Mouse (Mus musculus): Measurements from ENCODE around the gene Cldn9.

The Cldn9 gene

DNA sequence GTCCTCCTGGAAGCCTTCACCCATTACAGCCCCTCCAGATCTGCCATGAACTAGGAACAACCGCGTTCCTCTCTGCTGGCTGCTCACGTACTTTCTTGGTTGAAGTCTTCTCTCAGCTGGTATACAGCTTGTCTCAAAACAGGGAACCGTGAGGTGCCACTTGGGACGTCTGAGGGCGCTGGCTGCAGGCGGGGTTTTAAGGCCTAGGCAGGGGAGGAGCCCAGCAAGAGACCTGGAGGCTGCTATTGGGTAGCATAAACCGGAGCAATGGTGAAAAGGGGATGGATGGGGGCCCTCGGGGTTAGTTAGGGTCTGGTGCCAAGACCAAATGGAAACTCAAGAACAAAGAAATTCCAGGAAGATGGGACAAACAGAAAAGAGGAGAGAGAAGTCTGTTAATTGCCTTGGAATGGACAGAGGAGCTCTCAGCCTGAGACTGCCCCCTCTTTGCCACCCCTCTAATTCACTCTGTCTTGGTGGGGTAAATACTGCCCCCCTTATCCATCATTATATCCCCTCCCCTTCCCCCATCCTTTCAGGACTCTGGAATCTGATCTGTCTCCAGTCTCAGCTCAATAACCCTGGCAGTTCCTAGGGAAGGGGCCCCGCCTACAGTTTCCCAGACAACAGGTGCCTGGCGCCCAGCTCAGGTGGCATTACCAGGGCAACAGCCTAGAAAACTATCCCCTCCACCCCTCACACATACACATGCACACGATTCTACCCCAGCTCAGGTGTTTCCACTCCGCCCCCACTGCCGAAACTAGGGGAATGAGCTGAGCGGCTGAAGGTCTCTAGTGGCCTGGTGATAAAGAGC, at the start of gene Cldn9:
TSS of gene Cldn9 (minus strand) at position 171 of the 817 bp plus-strand sequence.
- DNase-seq, result peak; percentile 66 to 76

DNA sequence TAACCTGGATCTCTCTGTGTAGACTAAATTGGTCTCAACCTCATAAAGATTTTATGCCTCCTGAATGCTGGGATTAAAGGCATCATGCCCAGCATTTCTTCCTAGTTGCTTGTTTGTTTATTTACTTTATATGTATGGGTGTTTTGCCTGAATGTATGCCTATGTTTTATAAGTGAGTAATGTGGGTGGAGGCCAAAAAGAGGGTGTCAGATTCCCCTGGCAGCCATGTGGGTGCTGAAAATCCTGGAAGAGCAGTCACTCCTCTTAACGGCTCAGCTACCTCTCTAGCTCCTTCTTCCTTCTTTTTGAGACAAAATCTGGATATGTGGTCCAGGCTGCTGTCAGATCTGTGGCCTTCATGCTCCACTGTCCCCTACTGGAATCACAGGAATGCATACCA, 46.6 kb upstream of the Cldn9 start:
- no peak for DNase-seq

DNA sequence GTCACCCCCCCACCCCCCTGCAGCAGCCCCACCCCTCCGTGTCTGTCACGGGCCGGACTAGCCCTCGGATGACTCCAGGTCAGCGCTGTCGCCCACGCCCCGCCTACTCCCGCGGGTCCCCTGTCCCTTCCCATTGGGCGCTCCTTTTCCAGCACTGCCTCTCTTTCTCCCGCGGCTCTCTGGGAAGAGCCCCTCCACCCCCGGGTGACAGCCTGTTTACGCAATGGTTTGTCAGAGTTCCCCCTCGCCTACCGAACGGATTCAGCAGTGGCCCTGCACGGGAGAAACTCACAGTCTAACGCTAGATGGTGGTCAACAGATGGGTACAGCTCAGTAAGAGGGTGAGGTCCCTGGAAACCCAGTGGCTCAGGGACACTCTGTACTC, 42.9 kb upstream of the Cldn9 start:
- DNase-seq, result peak; percentile 86 to 92

DNA sequence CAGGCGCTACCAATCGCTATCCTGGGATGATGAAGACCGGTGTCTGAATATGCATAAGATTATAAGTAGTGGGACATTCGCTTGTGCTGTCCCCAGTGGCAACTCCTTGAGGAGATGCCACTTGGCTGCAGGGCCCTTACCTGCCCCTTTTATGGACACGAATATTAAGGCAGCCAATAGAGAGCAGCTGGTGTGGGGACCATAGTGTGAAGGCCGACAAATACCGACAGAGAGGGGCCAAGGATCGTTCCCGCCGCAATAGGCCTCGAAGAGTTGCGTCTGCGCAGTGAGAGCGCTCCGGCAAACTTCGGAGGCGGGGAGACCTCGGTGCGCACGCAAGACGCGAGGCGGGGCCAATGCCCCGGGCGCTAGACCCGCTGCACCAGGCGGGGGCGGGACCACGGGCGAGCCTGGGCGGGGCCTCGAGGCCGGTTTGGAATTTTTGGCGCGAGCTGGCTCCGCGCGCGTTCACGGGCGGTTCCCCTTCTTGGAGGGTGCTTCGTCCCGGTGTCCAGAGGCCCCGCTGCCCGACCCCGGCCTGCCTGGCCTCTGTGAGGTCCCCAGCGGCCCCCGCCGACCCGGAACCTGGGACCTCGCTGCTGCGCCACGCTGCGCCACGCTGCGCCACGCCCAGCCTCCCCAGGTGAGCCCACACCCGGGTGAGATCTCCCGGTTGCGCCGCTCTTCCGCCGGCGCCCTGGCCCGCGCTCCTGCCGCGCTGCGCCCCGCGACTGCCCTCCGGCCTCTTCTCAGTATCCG, 42.4 kb upstream of the Cldn9 start, which contains the start of gene Pkmyt1:
TSS of gene Pkmyt1 (plus strand) at position 338 of the 759 bp plus-strand sequence.
- peak; percentile 97 to 98 for DNase-seq

DNA sequence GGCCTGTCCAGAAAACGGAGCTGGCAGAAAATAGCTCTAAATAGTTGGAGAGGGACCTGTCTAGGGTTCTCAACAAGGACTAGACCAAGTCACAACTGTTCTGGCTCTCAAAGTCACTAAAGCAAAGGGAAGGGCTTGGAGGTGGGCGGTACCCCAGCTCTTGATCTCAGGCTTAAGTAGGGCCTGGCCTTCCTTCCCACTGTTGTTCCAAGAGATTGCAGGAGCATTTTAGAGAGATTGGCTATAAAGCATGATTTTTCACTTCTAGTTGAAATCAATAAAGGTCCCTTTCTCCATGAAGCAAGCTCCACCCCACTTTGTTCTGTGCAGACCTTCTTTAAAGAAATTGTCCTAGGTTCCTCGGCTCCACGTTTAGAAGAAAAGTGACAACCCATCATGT, 41.7 kb upstream of the Cldn9 start:
- no peak for DNase-seq

DNA sequence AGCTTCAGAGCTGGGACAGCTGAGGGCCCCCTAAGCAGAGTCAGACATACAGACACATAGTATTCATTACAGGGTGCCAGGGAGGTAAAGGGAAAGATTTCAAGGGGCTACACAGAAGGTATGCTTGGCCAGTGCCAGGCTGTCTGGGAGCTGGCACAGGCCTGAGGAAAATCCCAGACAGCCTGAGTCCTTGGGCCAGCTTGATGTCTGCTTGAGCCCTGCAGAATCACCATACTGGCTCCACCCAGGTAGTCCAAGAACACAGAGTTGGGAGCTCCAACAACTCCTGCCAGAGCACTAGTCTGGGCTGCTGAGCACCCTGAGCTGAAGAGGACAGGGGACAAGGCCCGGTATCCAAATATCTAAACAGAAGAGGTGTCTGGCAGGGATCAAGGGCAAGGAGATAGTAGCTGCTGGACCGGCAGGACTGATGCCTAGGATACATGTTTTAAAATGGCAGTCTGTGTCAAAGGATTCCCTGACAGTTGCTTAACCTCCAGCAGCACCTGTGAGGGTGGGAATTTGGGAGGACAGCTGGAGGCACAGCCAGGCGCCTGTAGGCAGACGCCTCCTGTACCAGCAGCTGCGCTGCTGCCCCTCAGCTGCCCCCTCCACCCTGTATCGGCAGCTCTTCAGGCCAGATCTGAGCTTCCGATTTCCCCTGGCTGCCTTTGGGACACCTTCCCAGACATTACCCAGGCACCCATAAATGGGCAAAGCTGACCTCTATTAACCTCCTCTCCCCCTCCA, 38.7 kb upstream of the Cldn9 start, which contains the start of gene 1520401A03Rik:
TSS of gene 1520401A03Rik (minus strand) at position 408 of the 750 bp plus-strand sequence.
- DNase-seq, result no peak

DNA sequence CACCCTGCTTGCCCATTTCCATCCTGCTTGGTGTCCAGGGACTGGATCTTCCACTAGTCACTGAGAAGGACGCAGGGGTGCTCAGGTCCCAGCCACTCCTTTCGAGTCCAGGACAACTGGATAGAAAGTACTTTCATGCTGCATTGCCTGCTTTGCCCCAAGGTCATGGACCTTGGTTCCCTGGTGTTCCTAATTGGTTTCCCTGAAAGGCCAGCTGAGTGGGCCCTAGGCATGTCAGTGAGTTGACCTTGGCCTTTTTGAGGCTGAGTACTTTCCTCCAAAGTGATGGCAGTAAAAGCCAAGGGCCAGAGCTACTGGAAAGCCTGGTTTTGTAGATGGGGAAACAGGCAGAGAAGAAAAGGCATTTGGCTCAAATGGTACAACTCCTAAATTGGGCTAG, 38.1 kb upstream of the Cldn9 start:
- DNase-seq, result no peak

DNA sequence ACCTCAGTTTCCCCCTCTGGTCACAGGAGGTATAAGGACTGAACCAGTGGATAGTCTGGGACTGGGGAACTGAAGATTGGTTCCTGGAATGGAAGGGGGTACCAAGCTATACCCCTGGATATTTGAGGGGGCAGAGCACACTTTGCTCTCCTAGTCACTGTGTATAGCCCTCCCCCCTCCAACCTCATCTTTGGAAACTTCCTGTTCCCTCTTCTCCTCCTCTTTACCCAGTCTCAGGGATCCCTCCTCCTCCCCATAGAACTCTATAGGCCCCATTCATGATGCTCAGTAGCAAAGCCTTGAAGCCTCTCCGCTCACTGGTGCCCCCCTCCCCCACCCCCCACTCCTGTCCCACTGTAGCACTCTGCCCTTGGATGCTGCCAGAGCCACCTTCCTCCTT, 35.6 kb upstream of the Cldn9 start:
- DNase-seq, result no peak

DNA sequence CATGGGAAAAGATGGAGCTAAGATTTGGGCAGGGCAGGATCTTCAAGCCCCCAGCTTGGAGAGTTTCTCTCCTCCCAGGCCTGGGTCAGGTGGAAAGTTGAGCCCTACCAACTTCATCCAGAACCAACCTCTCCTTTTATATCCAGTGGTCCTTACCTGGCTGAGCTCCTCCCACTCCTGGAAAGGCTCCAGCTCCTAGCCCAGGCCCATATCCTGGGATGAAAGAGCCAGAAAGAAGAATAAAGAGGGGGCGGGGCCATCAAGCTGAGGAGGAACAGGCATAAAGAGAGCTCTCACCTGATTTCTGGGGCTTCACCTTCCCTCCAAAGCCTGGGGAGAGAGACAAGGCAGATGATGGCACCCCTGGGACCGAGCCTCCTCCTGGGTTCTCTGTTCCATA, 33.2 kb upstream of the Cldn9 start:
- no peak for DNase-seq

DNA sequence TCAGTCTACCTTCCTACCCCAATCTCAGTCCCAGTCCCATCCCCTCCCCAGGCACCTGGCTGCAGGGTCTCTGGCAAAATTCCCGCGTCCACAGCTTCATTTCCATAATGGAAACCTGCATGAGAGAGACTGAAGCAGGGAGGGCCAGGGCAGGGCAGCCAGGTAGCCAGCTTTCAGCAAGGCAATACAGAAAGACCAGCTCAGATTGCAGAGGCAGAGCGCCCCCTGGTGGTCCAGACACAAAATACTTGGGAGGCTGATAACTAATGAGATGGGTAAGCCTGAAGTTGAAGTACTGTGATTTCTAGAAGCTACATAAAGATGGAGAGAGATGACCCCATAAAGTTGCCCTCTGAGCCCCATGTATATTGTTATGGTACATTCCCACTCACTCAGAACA, 22.4 kb upstream of the Cldn9 start:
- peak; percentile 85 to 88 for DNase-seq

DNA sequence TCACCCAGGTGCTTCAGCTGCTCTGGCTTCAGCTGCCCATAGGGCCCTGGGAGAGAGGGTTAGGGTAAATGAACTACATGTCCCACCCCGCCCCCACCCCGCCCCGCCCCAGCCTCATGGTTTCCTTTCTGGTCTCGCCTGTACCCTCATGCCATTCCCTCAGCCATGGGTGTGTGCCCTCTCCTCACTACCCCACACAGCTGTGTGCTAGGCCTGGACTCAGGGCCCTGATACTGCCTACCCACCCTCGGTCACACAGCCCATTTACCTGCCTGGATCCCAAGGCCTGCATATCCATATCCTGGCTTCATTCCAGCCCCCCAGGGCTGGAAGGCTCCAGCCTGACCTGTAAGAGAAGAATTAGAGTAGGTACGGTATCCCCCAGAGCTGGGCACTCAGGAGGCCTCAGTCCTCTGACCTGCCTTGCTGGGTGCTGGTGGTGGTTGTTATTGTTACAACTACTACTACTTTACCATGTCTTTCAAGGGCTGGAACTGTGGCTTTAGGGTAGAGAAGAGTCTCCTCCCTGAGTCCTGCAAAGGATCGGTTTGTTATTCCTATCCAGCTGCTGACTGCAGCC, 21.8 kb upstream of the Cldn9 start:
- DNase-seq, result no peak

DNA sequence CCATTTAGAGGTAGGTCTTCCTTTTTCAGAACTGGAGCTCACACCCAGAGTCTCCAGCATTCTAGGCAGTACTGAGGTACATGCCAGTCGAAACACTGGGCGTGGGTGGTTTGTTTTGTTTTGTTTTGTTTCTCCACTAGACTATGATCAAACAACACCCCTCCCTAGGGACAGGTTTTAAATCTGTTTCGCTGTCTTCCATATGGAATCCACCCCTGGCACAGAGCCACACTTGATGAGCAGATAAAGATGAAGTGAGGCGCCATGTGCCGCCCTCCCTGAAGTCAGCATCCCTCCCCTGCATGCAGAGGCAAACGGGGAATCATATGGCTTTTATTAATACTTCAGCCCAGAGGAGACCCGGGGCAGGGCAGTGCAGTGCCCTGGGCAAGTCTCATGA, 20.9 kb upstream of the Cldn9 start:
- no peak for DNase-seq

DNA sequence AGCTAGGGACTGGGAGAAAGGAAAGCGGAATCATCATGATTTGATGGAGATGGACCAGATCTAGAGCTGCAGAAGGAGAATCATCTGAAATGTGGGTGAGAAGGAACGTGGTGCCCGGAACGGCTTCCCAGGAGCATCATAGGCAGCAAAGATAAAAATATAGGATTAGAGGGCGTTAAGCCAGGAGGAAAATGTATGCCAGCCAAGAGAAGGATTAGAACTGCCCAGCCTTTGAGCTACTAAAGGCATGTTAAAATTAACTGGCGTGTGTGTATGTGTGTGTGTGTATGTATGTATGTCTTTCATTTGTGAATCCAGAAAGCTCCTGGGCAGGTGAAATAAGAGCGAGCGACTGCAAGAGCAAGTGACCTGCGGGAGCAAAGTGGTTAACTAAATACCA, 19.5 kb upstream of the Cldn9 start:
- DNase-seq, result no peak

DNA sequence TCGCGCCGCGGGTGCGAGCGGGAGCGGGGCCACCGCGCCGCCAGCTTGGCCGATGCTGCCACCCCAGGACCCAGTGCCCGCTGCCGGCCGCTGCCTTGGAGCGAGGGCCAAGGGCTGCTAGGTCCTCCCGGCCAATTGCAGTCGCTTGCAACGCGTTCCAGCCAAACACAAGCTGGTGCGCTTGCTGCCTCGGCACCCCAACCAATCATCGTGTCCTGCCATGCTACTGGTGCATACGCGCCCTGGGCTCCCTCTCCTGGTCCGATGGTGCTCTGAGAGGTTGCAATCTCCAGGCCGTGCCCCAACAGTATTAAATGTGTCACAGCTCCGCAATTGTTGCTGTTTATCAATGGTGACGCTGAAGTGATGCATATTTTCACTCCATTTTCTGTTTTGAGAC, 16.3 kb upstream of the Cldn9 start:
- peak; percentile 92 to 95 for DNase-seq

DNA sequence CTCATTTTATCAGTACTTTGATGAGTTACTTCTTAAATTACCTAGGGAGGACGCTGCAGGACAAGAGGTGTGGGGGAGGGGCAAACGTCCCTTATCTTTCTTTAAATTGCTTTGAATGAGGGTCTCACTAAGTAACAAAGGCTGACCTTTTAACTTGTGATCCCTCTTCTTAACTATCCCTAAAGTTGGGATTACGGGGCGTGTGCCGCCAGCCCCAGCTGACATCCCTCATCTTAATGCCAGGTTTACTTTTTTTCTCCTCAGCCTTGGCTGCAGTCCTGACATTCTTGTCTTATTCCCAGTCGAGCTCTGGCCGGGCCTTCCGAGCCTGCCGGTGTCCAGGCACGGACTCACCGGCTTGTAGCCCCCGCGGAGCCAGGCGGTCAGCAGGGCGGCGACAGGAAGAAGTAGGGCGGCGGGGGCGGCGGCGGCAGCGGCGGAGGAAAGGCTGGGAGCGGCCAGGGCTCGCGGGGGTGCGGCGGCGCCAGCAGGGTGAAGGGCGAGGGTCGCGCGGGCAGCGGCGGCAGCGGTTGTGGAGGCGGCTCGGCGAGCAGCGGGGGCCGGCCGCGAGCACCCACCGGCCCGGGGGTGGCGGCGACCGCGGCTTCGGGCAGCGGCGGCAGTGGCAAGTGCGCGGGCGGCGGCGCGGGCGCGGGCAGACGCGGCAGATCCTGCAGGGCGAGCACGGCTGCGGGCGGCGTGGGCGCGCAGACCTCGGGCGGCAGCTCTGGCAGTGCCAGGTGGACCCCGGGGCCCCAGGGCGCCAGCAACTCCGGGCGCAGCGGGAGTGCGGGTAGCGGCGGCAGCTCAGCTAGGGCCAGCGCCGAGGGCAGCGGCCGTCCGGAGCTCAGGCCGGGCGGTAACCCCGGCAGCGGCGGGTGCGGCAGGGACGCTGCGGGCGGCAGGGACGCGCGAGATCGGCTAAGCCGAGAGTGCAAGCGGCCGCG, 15.6 kb upstream of the Cldn9 start:
- peak; percentile 52 to 67 for DNase-seq

DNA sequence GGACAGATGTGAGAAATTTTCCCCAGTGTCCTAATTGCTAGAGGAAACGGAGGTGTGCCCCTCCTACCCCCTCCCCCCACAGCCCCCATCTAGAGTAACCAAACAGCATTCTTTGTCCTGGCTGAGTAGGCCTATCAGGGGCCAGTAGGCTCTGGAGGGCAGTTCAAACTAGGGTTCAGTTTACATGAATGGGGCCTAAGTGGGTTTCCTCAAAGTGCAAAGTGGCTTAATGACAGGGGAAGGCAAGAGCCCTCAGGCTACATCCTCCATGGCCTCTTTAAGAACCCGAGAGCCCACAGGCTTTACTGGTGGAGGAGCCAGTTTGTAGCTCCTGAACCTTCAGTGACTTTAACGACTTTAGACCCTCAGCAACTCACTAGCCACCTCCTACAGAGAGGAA, 12.0 kb upstream of the Cldn9 start:
- no peak for DNase-seq

DNA sequence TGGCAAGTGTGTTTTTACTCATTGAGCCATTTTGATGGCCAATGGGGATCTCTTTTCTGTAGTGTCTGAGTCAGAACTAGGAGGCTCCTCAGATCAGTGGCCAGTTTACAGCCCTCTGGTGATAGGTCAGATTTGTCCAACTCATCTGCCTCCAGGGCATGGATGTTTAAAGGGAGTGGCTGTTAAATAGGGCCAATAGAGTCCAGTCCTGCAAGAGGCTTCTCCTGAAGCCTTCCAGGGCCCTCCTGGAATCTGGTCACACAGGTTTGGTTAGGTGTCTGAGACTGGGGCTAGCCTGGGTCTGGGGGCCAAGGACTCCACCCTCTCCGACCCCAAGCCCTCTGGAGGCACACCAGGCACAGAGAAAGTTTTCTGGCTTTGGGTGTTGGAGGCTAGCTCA, 10.7 kb upstream of the Cldn9 start:
- DNase-seq, result no peak

DNA sequence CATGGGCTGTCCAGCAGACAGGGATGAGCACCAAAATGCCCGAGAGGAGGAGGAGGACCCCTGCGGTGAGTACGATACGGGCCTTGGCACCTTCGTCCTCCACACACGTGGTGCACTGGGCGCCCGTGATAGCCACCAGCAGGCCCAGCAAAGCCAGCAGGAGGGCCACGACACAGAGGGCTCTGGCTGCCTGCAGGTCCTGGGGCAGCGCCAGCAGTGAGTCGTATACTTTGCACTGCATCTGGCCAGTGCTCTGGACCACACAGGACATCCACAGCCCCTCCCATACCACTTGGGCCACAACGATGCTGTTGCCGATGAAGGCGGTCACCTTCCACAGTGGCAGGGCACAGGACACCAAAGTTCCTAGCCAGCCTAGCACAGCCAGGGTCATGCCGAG, 600 bp downstream of the Cldn9 start:
- no peak for DNase-seq

DNA sequence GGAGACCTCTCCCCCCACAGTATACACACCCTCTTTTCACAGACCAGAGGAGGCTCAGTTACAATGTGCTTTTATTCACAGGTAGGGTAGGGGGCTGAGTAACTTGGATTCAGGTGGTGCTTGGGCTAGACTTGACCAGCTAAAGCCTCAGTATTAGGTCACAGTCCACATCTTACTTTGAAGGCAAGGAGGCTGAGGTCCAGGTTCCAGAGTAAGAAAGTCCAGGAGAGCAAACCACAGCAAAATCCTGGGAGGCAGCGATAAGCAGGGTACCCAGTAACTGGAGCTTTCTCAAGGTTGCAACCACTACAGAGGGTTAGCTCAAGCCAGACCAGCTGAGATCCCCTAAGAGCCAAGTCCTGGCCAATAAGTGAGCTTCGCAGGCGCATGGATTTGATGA, 1.3 kb downstream of the Cldn9 start:
- no peak for DNase-seq

DNA sequence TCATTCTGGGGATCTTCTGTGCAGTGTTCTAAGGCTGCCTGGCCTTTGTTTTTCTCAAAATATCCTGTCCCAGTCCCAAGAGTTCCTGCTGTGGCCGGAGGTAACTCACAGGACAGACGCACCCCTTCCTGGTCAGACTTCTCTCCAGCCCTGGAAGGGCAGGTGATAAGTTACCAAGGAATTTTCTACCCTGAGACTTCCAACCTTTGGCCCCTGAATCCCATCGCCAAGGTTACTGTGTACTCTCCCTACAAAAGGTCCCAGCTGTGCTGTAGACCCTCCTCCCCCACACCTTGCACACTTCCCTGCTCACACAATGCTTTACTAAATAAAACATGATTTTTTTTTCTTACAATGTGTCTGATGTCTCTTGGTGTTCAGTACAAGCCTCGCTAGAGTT, 1.7 kb downstream of the Cldn9 start:
- no peak for DNase-seq

DNA sequence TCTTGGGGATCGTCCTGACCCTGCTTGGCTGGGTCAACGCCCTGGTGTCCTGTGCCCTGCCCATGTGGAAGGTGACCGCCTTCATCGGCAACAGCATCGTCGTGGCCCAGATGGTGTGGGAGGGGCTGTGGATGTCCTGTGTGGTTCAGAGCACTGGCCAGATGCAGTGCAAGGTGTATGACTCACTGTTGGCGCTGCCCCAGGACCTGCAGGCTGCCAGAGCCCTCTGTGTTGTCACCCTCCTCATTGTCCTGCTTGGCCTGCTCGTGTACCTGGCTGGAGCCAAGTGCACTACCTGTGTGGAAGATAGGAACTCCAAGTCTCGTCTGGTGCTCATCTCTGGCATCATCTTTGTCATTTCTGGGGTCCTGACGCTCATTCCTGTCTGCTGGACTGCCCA, 2.7 kb downstream of the Cldn9 start:
- no peak for DNase-seq

DNA sequence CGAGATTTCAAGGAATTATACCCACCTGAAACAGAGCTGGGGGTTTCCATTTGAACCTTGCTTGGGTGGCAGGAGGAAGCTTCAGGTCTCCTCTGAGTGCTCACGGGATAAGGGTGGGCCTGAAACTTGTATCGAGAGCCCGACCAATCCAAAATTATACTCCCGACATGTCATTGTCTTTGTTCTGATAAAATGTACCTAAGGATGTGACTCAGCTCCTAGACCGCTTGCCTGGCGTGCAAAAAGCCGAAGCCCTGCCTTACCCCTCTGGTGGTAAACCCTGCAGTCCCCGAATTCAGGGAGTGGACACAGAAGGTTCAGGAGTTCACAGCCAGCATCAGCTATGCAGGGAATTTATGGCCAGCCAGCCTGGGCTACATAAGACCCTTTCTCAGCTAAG, 3.5 kb downstream of the Cldn9 start:
- no peak for DNase-seq

Measured in kidney, postnatal 4 days (tissue).